Mouse (Mus musculus) lung, adult 2 months (tissue): ENCODE measurements around the gene Mtfr1l. TPM values are rescaled to one million over a fixed set of nuclear protein-coding genes. Genes with fewer than 3 reads are reported as not detected.
"Not testable (repeated sequence)": the region's sequence is repeated elsewhere in the genome, so short reads cannot be mapped to it uniquely, and the experiment has no call there.

Experiments
- DNase-seq: peaks from one replicate; pipeline ENCODE4 v3.0.0; 2022
- H3K4me1 ChIP-seq: fragments of 200-500 bp; 2 replicates; pipeline ENCODE4 v1.6.1; 2011; ENCODE audit warnings: low read length; ENCODE audit not compliant: control insufficient read depth, insufficient read depth
- H3K4me3 ChIP-seq: fragments of 200-500 bp; replicated peaks from 2 replicates; pipeline ENCODE3; 2011; ENCODE audit warnings: low read depth, mild to moderate bottlenecking, control low read depth, low read length; ENCODE audit errors: extremely low read depth
- CTCF ChIP-seq: fragments of 200-500 bp; IDR thresholded peaks from 2 replicates; pipeline ENCODE4 v1.5.1; 2011; ENCODE audit warnings: mild to moderate bottlenecking, low read length, control low read depth; ENCODE audit not compliant: insufficient read depth
- POLR2A ChIP-seq: fragments of 200-500 bp; IDR thresholded peaks from 2 replicates; pipeline ENCODE4 v1.6.1; 2011; ENCODE audit warnings: low read depth, mild to moderate bottlenecking, control low read depth, low read length, borderline replicate concordance; ENCODE audit errors: extremely low read depth
- WGBS: fragments of 180-500 bp; shearing (Covaris S2); methylation state at CpG from one replicate; pipeline ENCODE4 v1.1.7; 2018; 5-methylcytosine and 5-hydroxymethylcytosine counted together
- polyA plus RNA-seq: library from polyadenylated mRNA; depleted of rRNA; stranded (reverse); fragments of >200 nt; gene quantifications from 2 replicates; pipeline ENCODE4 v1.2.3, GENCODE M21; 2012

The Mtfr1l gene
- polyA plus RNA-seq, 1 experiment: 169 TPM

GRCm38 (mm10) chr4:134510396-134510795 lies 24.8 kb downstream of the Mtfr1l start:
- WGBS: 84% methylated on average over 4 of the region's 4 CpGs
- TF ChIP-seq CTCF: no peak
- DNase-seq: no peak
- peaks cover 4% of the 10 kb centered on the region for H3K4me1 ChIP-seq
- no peak overlapping the region for H3K4me3 ChIP-seq

- H3K4me1 ChIP-seq: peaks cover 4% of the 10 kb centered on the region
- no peak for TF ChIP-seq CTCF
- TF ChIP-seq POLR2A: no peak
- WGBS: 88% methylated on average over 19 of the region's 19 CpGs
- DNase-seq: no peak
- H3K4me3 ChIP-seq: no peak overlapping the region
Observed at GRCm38 (mm10) chr4:134506713-134507112, 28.5 kb downstream of the Mtfr1l start.

DNA sequence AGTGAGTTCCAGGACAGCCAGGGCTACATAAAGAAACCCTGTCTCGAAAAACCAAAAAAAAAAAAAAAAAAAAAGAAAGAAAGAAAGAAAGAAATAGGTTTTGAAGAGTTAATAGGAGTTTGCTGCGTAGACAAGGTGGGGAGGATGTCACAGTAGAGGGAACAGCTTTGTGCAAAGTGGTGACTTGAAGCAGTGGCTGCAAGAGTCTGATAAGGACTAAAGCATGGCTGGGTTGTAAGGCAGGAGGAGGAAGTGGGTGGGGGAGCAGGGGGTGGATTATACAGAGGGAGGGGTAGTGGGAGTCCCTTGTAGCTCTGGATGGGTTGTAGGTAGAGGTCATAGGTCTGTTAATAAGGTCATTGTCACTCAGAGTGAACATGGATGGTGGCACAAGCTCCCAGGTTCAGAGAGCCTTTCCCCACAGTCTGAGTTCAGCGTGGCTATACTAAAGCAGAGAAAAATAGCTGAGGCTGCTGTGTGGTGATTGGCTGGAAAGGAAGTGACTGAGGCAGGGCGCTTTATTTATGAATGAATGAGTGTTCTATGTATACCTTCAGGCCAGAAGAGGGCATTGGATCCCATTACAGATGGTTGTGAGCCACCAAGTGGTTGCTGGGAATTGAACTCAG lies 29.1 kb downstream of the Mtfr1l start:
- peaks cover 2% of the 10 kb centered on the region for H3K4me1 ChIP-seq
- WGBS: 62% methylated on average over 4 of the region's 4 CpGs
- no peak overlapping the region for H3K4me3 ChIP-seq
- TF ChIP-seq CTCF (no peak), POLR2A (no peak)
- no peak for DNase-seq

DNA sequence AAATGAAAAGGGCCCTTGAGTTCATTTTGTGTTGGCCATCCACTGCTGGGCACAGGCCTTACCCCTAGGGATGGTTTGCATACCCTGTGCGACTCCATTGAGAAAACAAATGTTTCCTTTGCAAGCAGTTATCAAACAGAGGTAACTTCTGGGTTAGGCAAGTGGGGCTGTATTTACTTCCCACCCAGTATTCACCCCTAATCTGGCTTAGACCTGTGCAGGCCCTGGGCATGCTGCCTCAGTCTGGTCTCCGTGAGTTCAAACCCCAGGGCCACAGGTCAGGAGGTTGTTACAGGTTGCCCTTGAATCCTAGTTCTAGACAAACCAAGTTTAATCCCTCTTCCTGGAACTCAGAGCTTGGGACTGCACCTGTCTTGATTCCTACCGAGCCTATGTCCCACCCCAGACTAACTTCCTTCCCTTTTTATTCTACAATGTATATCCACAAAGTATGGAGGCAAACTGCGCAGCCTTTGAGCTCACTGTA lies 29.8 kb downstream of the Mtfr1l start:
- TF ChIP-seq CTCF (no peak), POLR2A (no peak)
- no peak for DNase-seq
- WGBS: 80% methylated on average over 4 of the region's 4 CpGs
- Histone ChIP-seq H3K4me3 (no peak overlapping the region), H3K4me1 (no peaks in the 10 kb centered on the region)

- no peaks in the 10 kb centered on the region; the same call in 1 of the 2 replicates for H3K4me1 ChIP-seq
- WGBS: 81% methylated on average over 4 of the region's 4 CpGs
- no peak for TF ChIP-seq POLR2A
- TF ChIP-seq CTCF: no peak
- DNase-seq: no peak
- no peak overlapping the region for H3K4me3 ChIP-seq
Observed at GRCm38 (mm10) chr4:134503686-134504357, 31.4 kb downstream of the Mtfr1l start.

- TF ChIP-seq CTCF: no peak
- no peak for TF ChIP-seq POLR2A
- no peak for DNase-seq
- WGBS: 94% methylated on average over 6 of the region's 6 CpGs
Observed at GRCm38 (mm10) chr4:134501095-134501494, 34.1 kb downstream of the Mtfr1l start.

GRCm38 (mm10) chr4:134498983-134499382 lies 36.2 kb downstream of the Mtfr1l start:
- DNase-seq, H3K4me3 ChIP-seq: not testable (repeated sequence)
- 62% methylated on average over 6 of the region's 6 CpGs for WGBS
- H3K4me1 ChIP-seq: peaks cover 21% of the 10 kb centered on the region

More at GRCm38 (mm10) chr4:134501095-134501494, 34.1 kb downstream of the Mtfr1l start:
- Histone ChIP-seq H3K4me3 (no peak overlapping the region), H3K4me1 (peaks cover 5% of the 10 kb centered on the region)

GRCm38 (mm10) chr4:134497986-134498731 lies 37.0 kb downstream of the Mtfr1l start:
- H3K4me3 ChIP-seq: peak overlapping the region; percentile 11
- TF ChIP-seq CTCF: no peak
- H3K4me1 ChIP-seq: peaks cover 21% of the 10 kb centered on the region
- DNase-seq: no peak
- 63% methylated on average over 12 of the region's 12 CpGs for WGBS

- no peak for DNase-seq
- 3% methylated on average over 6 of the region's 6 CpGs for WGBS
- TF ChIP-seq CTCF: no peak
- TF ChIP-seq POLR2A: no peak; the same call in 1 of the 2 replicates
- Histone ChIP-seq H3K4me1 (peaks cover 21% of the 10 kb centered on the region), H3K4me3 (peak overlapping the region; percentile 86)
Observed at GRCm38 (mm10) chr4:134497223-134497622, 38.0 kb downstream of the Mtfr1l start.
